In the genomic region with DNA sequence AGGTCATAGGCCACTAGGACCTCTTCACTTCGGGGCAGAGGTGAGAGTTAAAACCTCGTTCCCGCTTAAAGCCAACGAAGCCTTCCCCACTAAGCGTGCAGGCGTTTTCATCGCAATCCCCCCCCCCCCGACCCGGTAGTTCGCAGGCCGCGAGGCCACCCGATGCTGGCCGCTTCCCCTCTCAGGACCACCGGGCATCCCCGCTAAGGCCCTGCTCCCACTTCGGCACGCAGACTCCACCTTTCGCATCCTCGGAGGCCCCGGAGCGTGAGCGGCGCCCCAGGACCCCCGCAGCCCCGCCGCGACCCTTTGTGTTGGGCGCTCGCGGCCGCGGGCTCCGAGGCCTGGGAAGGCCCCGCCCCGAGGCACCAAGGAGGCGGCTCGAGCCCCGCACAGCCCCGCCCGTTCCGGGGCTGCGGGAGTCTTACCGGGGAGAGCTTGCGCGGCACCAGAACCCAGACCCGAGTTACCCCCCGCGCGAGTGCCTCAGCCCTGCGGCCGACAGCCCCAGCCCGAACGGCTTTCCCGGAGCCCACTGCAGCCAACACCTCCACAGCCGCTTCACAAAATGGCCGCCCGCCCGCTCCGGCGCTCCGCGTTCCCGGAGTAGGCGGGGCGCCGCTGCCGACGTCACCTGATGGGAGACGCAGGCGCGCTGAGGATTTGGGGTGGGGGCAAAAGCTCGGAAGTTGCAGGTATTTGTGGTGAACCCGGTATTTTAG, we compare ENCODE assay signal across 8 mouse cellular contexts. TPM values are rescaled to one million over a fixed set of nuclear protein-coding genes. Genes with fewer than 3 reads are reported as not detected.
DNase-seq lines count a peak whose midpoint lies in the region; ATAC-seq lines count a peak whose summit lies in the region.

Cpne1 (minus strand) TSS at position 608 of the 722 bp plus-strand sequence.
Rbm12 (minus strand) TSS at position 621 of the 722 bp plus-strand sequence.

- H3K9ac ChIP-seq in hindbrain, embryonic 11.5 days (ENCODE audit: low read depth, low read length), result peak within 1 kb of the TSS; percentile 98

- H3K4me2 ChIP-seq in hindbrain, embryonic 11.5 days (replicated peaks; ENCODE audit: low read depth, low read length), result peak within 1 kb of the TSS; percentile 55

- H3K4me3 ChIP-seq in hindbrain, embryonic 11.5 days (ENCODE audit: low read depth, low read length), result peak within 1 kb of the TSS; percentile 96

- DNase-seq in MN1 (ENCODE audit: low spot score), result peak; percentile 92
- DNase-seq in cerebellum, adult 9-10 months, result peak; percentile 88
- DNase-seq in frontal cortex, adult 2 months (ENCODE audit: extremely low spot score in 1 of 2, low spot score in 1 of 2), result peak; percentile 63 to 91
- peak; percentile 95 for DNase-seq in hindbrain, embryonic 11.5 days (ENCODE audit: low spot score)
- peak; percentile 93 to 95 for DNase-seq in layer of hippocampus, postnatal 10 days (ENCODE audit: low spot score in 2 of 2)
- peak; percentile 95 for DNase-seq in lung, postnatal 10 days
- peak; percentile 93 for DNase-seq in ovary, postnatal 36 days (ENCODE audit: low spot score)
- DNase-seq in thymus, postnatal 25 days, result peak; percentile 97

- H3K27me3 ChIP-seq in hindbrain, embryonic 11.5 days (ENCODE audit: control insufficient read depth, insufficient read depth, low read length), result no peaks in the 10 kb centered on the region

- H3K9me3 ChIP-seq in hindbrain, embryonic 11.5 days (ENCODE audit: control insufficient read depth, low read length), result no peaks in the 10 kb centered on the region

- no peaks in the 10 kb centered on the region for H3K36me3 ChIP-seq in hindbrain, embryonic 11.5 days (ENCODE audit: control insufficient read depth, insufficient read depth, low read length)

- H3K4me1 ChIP-seq in hindbrain, embryonic 11.5 days (replicated peaks; ENCODE audit: control insufficient read depth, insufficient read depth, low read length), result 0 out of 2 replicates have a peak, but pooled peaks cover 2% of the 10 kb centered on the region

- ATAC-seq in hindbrain, embryonic 11.5 days (ENCODE audit: low FRiP score), result peak; percentile 93

- peak within 1 kb of the TSS; percentile 89 for H3K27ac ChIP-seq in hindbrain, embryonic 11.5 days (ENCODE audit: low read depth, low read length)

- WGBS in hindbrain, embryonic 11.5 days, result under 1% methylated on average over 65 of the region's 74 CpGs

RNA-seq across cellular contexts. Expression of gene Cpne1, which starts in this region (rescaled TPM):
- polyA plus RNA-seq in frontal cortex, adult 2 months (2012; rRNA removed), result 54.7 and 55.7 TPM in 2 replicates
- polyA plus RNA-seq in hindbrain, embryonic 11.5 days (2014; fragmentation: Nextera tagmentation; extraction: Ambion mirVana), result 45.1 and 46.1 TPM in 2 replicates
- total RNA-seq in layer of hippocampus, postnatal 10 days (2021), result 10 to 100 TPM; 28.8 to 32.7 TPM

RNA-seq across cellular contexts. Expression of gene Rbm12, which starts in this region (rescaled TPM):
- polyA plus RNA-seq in frontal cortex, adult 2 months (2012; rRNA removed), result 11.2 and 11.6 TPM in 2 replicates
- polyA plus RNA-seq in hindbrain, embryonic 11.5 days (2014; fragmentation: Nextera tagmentation; extraction: Ambion mirVana), result 38.4 and 41.6 TPM in 2 replicates
- 10 to 100 TPM; 33.5 to 34.8 TPM for total RNA-seq in layer of hippocampus, postnatal 10 days (2021)

Comparison
In these comparisons a context has a peak if more than half of its experiments do, and no peak if none do; other contexts are left out.
1. Peak in every context shown above with its lines: DNase-seq, ATAC-seq, H3K4me3 ChIP-seq and H3K27ac ChIP-seq.